Mouse (Mus musculus) forebrain, embryonic 16.5 days (tissue): ENCODE measurements around the gene Arnt. TPM values are rescaled to one million over a fixed set of nuclear protein-coding genes. Genes with fewer than 3 reads are reported as not detected.
A peak's percentile ranks its signal among the peaks of the same experiment; 100 is the strongest.
"Not testable (repeated sequence)": the region's sequence is repeated elsewhere in the genome, so short reads cannot be mapped to it uniquely, and the experiment has no call there.

Experiments used
- ATAC-seq: fragments of 200-750 bp; cut with Nextera tagmentation; 2 replicates; pipeline ENCODE4 v1.8.0; 2017; ENCODE audit warnings: mild to moderate bottlenecking, moderate library complexity
- H3K27ac ChIP-seq: fragments of 300-500 bp; sonication (generic); 2 replicates; pipeline ENCODE4 v1.5.1; 2014; ENCODE audit warnings: low read length, control low read depth
- H3K27me3 ChIP-seq: fragments of 300-500 bp; sonication (generic); replicated peaks from 2 replicates; pipeline ENCODE4 v1.6.1; 2014; ENCODE audit warnings: low read length; ENCODE audit not compliant: control insufficient read depth, insufficient read depth
- H3K36me3 ChIP-seq: fragments of 300-500 bp; sonication (generic); 2 replicates; pipeline ENCODE4 v1.6.1; 2014; ENCODE audit not compliant: control insufficient read depth, insufficient read depth
- H3K4me1 ChIP-seq: fragments of 300-500 bp; sonication (generic); replicated peaks from 2 replicates; pipeline ENCODE4 v1.6.1; 2014; ENCODE audit warnings: low read length; ENCODE audit not compliant: control insufficient read depth, insufficient read depth
- H3K4me2 ChIP-seq: fragments of 300-500 bp; sonication (generic); 2 replicates; pipeline ENCODE4 v1.6.1; 2014; ENCODE audit warnings: mild to moderate bottlenecking, low read length, control low read depth
- H3K4me3 ChIP-seq: fragments of 300-500 bp; sonication (generic); replicated peaks from 2 replicates; pipeline ENCODE4 v1.5.1; 2014; ENCODE audit warnings: mild to moderate bottlenecking, low read length, control low read depth
- H3K9ac ChIP-seq: fragments of 300-500 bp; sonication (generic); replicated peaks from 2 replicates; pipeline ENCODE4 v1.6.1; 2014; ENCODE audit warnings: low read depth, low read length, control low read depth
- H3K9me3 ChIP-seq: fragments of 300-500 bp; sonication (generic); 2 replicates; pipeline ENCODE4 v1.6.1; 2016; ENCODE audit warnings: low read length; ENCODE audit not compliant: control insufficient read depth
- WGBS: fragments of 180-500 bp; shearing (Covaris S2); extraction: QIAGEN DNeasy Blood & Tissue Kit; methylation state at CpG from one replicate; pipeline ENCODE4 v1.1.7; 2014; 5-methylcytosine and 5-hydroxymethylcytosine counted together
- polyA plus RNA-seq: library from polyadenylated mRNA; unstranded; fragments of >200 nt; fragmentation: Nextera tagmentation; extraction: Ambion mirVana; gene quantifications from 2 replicates; pipeline ENCODE4 v1.2.1, GENCODE M21; 2015

Arnt gene
- 25.3 and 25.5 TPM in 2 replicates for polyA plus RNA-seq

GRCm38 (mm10) chr3:95434136-95434982 lies at the start of gene Arnt:
Gene Arnt (plus strand): TSS chr3:95434388.
- peak within 1 kb of the TSS; percentile 52 for H3K4me3 ChIP-seq
- no peaks in the 10 kb centered on the region for H3K27me3 ChIP-seq
- H3K9me3 ChIP-seq = no peaks in the 10 kb centered on the region
- peaks cover 7% of the 10 kb centered on the region for H3K4me1 ChIP-seq
- under 1% methylated on average over 39 of the region's 47 CpGs for WGBS
- H3K4me2 ChIP-seq = peak within 1 kb of the TSS; percentile 85
- H3K36me3 ChIP-seq = peaks cover 2% of the 10 kb centered on the region; the same call in 1 of the 2 replicates
- H3K27ac ChIP-seq = peak within 1 kb of the TSS; percentile 74
- H3K9ac ChIP-seq = peak within 1 kb of the TSS; percentile 85
- peak; percentile 99 for ATAC-seq

- WGBS = 91% methylated on average over 5 of the region's 5 CpGs
- Histone ChIP-seq H3K4me2 (no peak overlapping the region), H3K27me3 (no peaks in the 10 kb centered on the region), H3K4me3 (no peak overlapping the region), H3K9ac (no peak overlapping the region), H3K9me3 (no peaks in the 10 kb centered on the region), H3K27ac (no peak overlapping the region), H3K4me1 (no peaks in the 10 kb centered on the region), H3K36me3 (no peaks in the 10 kb centered on the region)
- ATAC-seq = no peak
These were observed 48.6 kb upstream of the Arnt start for GRCm38 (mm10) chr3:95385401-95386075.

- H3K4me3 ChIP-seq = no peak overlapping the region
- no peak overlapping the region for H3K4me2 ChIP-seq
- no peaks in the 10 kb centered on the region for H3K4me1 ChIP-seq
- H3K9ac ChIP-seq = no peak overlapping the region
- no peaks in the 10 kb centered on the region for H3K9me3 ChIP-seq
- ATAC-seq = no peak
- no peaks in the 10 kb centered on the region for H3K36me3 ChIP-seq
- WGBS = 88% methylated on average over 4 of the region's 4 CpGs
- H3K27me3 ChIP-seq = no peaks in the 10 kb centered on the region
- no peak overlapping the region for H3K27ac ChIP-seq
These were observed 39.8 kb upstream of the Arnt start for GRCm38 (mm10) chr3:95394385-95394784.

- WGBS = 94% methylated on average over 3 of the region's 3 CpGs
- H3K9ac ChIP-seq = no peak within 1 kb of the TSS
These were observed 31.4 kb upstream of the Arnt start, which contains the start of gene 4930558C23Rik for GRCm38 (mm10) chr3:95402741-95403140. Gene 4930558C23Rik (minus strand): TSS chr3:95402841.

GRCm38 (mm10) chr3:95407728-95408127 lies 26.5 kb upstream of the Arnt start:
- no peak overlapping the region for H3K4me3 ChIP-seq
- no peak overlapping the region for H3K4me2 ChIP-seq
- WGBS = 87% methylated on average over 1 of the region's 1 CpGs
- H3K27ac ChIP-seq = no peak overlapping the region
- no peaks in the 10 kb centered on the region for H3K36me3 ChIP-seq
- no peaks in the 10 kb centered on the region for H3K27me3 ChIP-seq
- no peak for ATAC-seq
- no peak overlapping the region for H3K9ac ChIP-seq
- no peaks in the 10 kb centered on the region for H3K4me1 ChIP-seq
- H3K9me3 ChIP-seq = no peaks in the 10 kb centered on the region

More at GRCm38 (mm10) chr3:95402741-95403140, 31.4 kb upstream of the Arnt start, which contains the start of gene 4930558C23Rik:
- H3K27me3 ChIP-seq = no peaks in the 10 kb centered on the region
- no peak within 1 kb of the TSS for H3K4me3 ChIP-seq
- no peaks in the 10 kb centered on the region for H3K9me3 ChIP-seq
- no peak within 1 kb of the TSS for H3K27ac ChIP-seq
- no peaks in the 10 kb centered on the region for H3K36me3 ChIP-seq
- no peak for ATAC-seq
- H3K4me1 ChIP-seq = no peaks in the 10 kb centered on the region
- no peak within 1 kb of the TSS for H3K4me2 ChIP-seq

GRCm38 (mm10) chr3:95408852-95409251 lies 25.3 kb upstream of the Arnt start:
- no peak overlapping the region for H3K4me2 ChIP-seq
- no peaks in the 10 kb centered on the region for H3K9me3 ChIP-seq
- H3K27ac ChIP-seq = no peak overlapping the region
- no peaks in the 10 kb centered on the region for H3K27me3 ChIP-seq
- no peaks in the 10 kb centered on the region for H3K36me3 ChIP-seq
- H3K4me3 ChIP-seq = no peak overlapping the region
- no peak overlapping the region for H3K9ac ChIP-seq
- H3K4me1 ChIP-seq = no peaks in the 10 kb centered on the region
- ATAC-seq = no peak
- WGBS = 85% methylated on average over 2 of the region's 2 CpGs

GRCm38 (mm10) chr3:95412268-95412667 lies 21.9 kb upstream of the Arnt start:
- Histone ChIP-seq H3K9ac (no peak overlapping the region), H3K27me3 (no peaks in the 10 kb centered on the region), H3K4me2 (no peak overlapping the region), H3K4me1 (no peaks in the 10 kb centered on the region), H3K4me3 (no peak overlapping the region), H3K36me3 (no peaks in the 10 kb centered on the region), H3K9me3 (no peaks in the 10 kb centered on the region), H3K27ac (no peak overlapping the region)
- ATAC-seq = no peak
- WGBS = 88% methylated on average over 1 of the region's 1 CpGs

GRCm38 (mm10) chr3:95417866-95418265 lies 16.3 kb upstream of the Arnt start:
- ATAC-seq = no peak
- 96% methylated on average over 6 of the region's 6 CpGs for WGBS

GRCm38 (mm10) chr3:95426476-95426875 lies 7.7 kb upstream of the Arnt start:
- H3K9ac ChIP-seq, H3K27me3 ChIP-seq, H3K4me2 ChIP-seq, H3K36me3 ChIP-seq, H3K27ac ChIP-seq, H3K4me1 ChIP-seq, ATAC-seq, H3K9me3 ChIP-seq, H3K4me3 ChIP-seq: not testable (repeated sequence)
- 89% methylated on average over 5 of the region's 5 CpGs for WGBS

More at GRCm38 (mm10) chr3:95417866-95418265, 16.3 kb upstream of the Arnt start:
- Histone ChIP-seq H3K4me2 (no peak overlapping the region), H3K27ac (no peak overlapping the region), H3K4me3 (no peak overlapping the region), H3K27me3 (no peaks in the 10 kb centered on the region), H3K9ac (no peak overlapping the region), H3K36me3 (no peaks in the 10 kb centered on the region), H3K9me3 (0 out of 2 replicates have a peak, but pooled peaks cover 2% of the 10 kb centered on the region), H3K4me1 (no peaks in the 10 kb centered on the region)
